Mouse (Mus musculus) left cerebral cortex, postnatal 4 days (tissue): ENCODE measurements around the gene Zfp54. TPM values are rescaled to one million over a fixed set of nuclear protein-coding genes. Genes with fewer than 3 reads are reported as not detected.

Experiments used
- total RNA-seq, 2 experiments: library from RNA; stranded (reverse); gene quantifications; 2 replicates each; pipeline ENCODE4 v1.2.3; 2021

The Zfp54 gene
- total RNA-seq, 2 experiments from 2014 or later: 2.7 to 3.6 TPM

Other genes starting within 250 kb of the Zfp54 start
- gene Vmn1r234, start 197.1 kb upstream of the Zfp54 start, total RNA-seq: not detected
- gene Vmn1r235, start 166.8 kb upstream of the Zfp54 start, total RNA-seq: not detected
- gene Vmn1r236, start 140.3 kb upstream of the Zfp54 start, total RNA-seq: not detected
- gene Vmn1r237, start 111.4 kb upstream of the Zfp54 start, total RNA-seq: not detected
- 1 to 10 TPM; 3.3 to 3.5 TPM for gene Zfp677, start 39.5 kb upstream of the Zfp54 start, total RNA-seq
- 1 to 10 TPM; 4.8 to 4.9 TPM for gene Zfp51, start 27.1 kb downstream of the Zfp54 start, total RNA-seq
- 1 to 10 TPM; 7.3 to 8.0 TPM for gene Zfp53, start 65.8 kb downstream of the Zfp54 start, total RNA-seq
- 10 to 100 TPM in 1 of 2 experiments, 1 to 10 TPM in 1; 9.5 to 10.2 TPM for gene Zfp52, start 112.3 kb downstream of the Zfp54 start, total RNA-seq
- 10 to 100 TPM; 18.8 to 19.9 TPM for gene Zfp948, start 143.8 kb downstream of the Zfp54 start, total RNA-seq
- 10 to 100 TPM; 15.5 to 16.9 TPM for gene Zfp983, start 227.4 kb downstream of the Zfp54 start, total RNA-seq